Mouse (Mus musculus): ENCODE measurements around the gene Trappc2l.
"Not testable (repeated sequence)": the region's sequence is repeated elsewhere in the genome, so short reads cannot be mapped to it uniquely, and the experiment has no call there.

The Trappc2l gene

DNA sequence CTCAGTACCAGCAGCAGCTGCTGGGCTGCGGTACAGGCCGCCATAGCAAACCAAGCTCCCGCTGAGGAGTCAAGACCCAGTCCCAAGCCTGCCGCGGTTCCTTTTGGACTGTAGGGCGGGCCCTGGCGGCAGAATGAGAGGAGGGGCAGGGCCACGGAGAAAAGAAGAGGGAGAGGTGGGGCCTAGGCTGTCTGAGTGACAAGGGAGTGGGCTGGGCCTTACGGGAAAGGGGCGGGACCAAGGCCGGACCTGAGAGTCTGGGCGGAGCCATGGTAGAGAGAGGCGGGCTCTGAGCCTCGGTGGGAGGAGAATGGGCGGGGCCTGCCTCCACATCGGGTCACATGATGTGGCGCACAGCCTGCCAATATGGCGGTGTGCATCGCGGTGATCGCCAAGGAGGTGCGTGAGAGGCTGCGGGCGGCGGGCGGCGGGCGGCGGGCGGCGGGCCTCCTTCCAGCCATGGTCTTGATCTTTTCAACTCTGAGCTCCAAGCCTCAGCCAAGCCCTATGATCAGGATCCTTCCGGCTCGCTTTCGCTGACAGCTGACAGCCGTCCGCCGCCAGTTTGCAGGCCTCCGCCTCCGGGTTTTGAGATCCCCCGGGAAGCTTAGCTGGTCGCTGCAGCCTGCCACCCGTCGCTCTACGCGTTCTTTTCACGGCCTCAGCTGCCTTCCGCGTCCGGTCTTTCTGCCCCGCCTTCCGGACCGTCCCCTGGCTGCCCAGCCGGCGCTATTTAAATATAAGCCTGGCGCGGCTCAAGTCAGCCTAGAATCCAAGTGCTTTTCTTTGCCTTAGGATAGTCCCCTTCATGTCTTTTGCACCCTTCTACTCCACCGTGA is at the start of gene Trappc2l, which contains the start of gene Galns:
TSS of gene Trappc2l (plus strand) at position 346 of the 839 bp plus-strand sequence.
TSS of gene Galns (minus strand) at position 169 of the 839 bp plus-strand sequence.
- in situ Hi-C loops (cut with MboI; ENCODE audit: low sequenced_read_pairs): no loop called here

DNA sequence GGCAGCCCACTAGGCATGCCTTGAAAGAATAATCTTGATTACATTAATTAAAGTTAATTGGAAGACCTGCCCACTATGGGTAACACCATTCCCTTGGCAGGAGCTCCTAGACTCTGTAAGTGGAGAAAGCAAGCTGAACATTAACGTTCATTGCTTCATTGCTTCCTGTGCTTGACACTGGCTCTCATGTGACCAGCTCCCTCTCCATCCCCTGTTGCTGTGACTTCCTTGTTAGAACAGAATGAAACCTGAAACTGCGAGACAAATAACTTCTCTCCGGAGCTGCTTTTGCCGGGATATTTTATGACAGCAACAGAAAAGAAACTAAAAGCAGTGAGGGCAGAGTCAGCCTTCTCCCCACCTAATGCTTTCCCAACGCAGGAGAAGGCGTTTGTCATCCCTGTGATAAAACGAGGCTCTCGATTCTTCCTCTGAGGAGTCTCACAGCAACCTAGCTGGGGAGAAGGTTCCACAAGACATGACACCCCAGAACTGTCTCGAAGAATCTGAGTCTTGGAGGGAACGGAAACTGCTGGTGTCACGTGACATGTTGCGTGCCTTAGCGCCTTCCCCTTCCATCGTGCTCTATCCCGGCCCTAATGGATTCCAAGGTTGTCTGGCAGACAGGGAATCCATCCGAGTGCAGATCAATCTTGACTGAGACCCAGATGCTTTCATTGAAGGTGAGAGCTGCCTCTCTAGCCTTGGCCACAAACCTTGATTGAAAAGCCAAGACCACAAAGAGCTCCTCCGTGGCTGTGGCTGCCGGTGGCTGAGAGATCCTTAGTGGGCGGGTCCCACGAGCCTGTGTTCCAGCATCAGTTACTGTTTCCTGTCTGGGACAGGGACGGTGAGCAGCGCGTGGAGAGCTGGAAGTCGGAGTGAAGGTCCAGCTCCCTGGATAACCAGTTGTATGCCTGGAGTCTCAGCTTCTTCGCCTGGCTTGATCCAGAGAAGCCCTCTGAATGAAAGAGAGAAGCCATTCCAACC is 46.8 kb upstream of the Trappc2l start:
- in situ Hi-C loops (cut with MboI; ENCODE audit: low sequenced_read_pairs): no loop called here

DNA sequence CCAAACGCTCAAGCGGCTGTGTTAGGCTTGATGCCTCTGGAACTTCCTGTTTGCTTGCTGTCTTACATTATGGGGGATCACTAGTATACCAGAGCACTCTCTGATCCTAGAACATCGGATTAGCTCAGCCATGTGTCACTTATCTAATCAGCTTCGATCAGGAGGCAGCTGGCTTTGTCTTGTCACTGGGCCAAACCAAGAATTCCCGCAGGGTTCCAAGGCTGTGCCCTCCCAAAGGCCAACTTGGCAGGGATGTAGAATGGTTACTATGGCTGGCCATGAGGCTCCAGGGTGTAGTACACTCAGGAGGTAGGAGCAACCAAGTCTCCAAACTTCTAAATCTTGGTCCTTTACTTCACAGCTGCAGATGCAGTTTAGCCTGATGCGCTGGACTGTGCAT is 44.7 kb upstream of the Trappc2l start:
- in situ Hi-C loops (cut with MboI; ENCODE audit: low sequenced_read_pairs): no loop called here

DNA sequence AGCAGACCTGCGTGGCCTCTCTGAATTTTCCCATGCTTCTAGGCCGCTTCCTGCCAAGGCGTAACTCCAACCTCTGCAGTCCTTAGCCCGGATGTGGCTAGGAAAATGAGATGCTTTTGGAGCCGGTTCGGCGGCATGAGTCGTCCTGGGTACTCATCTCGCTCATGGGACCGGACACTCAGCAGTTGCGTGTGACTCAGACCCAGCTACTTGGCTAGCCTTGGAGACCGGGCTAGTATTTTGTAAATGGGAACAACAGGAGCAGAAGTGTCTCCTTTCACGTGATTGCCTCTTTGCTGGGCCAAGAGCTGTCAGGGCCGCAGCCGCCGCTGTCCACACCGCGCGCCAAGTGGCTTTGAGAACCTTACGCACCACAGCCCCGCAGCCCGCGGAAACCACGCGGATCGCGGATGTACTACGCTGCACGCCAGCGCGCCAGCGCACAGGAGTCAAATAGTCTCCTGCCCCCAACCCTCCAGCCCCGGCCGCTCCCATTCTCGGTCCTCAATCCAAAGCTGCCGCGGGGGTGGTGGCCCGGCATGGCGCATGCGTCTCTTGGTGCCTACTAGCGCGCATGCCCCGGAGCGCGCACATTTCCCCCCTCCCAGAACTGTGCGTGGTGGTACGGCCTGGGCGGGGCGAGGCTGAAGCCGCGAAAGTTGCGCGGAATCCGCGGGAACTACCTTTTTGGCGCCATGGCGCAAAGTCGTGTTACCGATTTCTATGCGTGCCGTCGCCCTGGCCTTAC is 43.9 kb upstream of the Trappc2l start, which contains the start of gene Cdt1:
TSS of gene Cdt1 (plus strand) at position 655 of the 748 bp plus-strand sequence.
- in situ Hi-C loops (cut with MboI; ENCODE audit: low sequenced_read_pairs): no loop called here

DNA sequence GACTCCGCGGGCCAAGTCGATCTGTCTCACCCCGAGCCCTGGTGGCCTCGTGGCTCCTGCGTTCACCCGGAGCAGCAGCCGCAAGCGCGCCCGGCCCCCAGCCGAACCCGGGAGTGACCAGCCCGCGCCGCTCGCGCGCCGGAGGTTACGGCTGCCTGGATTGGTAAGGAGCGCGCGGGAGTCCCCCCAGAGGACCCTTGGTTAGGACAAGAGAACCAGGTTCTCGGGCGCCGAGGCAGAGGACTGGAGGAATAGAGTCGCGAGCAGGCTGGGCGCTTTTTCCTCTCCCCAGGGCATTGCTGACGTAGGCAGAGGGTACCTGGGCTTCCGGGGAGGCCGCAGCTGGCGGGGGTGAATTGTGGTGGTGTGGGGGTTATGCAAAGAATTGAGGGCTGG is 43.3 kb upstream of the Trappc2l start:
- in situ Hi-C loops (cut with MboI; ENCODE audit: low sequenced_read_pairs): no loop called here

DNA sequence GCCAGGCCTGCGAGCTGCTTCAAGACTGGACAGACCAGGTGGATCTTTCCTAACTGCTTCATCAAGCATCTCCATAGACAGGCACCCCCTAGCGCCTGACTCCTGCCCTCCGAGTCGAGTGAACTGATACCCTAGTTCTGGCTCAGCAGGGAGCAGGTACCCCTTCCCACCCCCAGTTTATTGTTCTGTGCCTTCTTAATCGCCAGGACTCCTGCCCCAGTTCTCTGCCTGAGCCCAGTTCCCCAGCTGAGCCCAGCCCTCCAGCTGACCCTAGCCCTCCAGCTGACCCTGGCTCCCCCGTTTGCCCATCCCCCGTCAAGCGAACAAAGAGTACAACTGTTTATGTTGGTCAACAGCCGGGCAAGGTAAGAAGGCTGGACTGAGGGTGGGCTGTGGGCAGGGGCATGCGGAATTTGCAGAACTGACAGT is 42.5 kb upstream of the Trappc2l start:
- in situ Hi-C loops (cut with MboI; ENCODE audit: low sequenced_read_pairs): no loop called here

- in situ Hi-C loops (cut with MboI; ENCODE audit: low sequenced_read_pairs): no loop called here
Observed at GRCm38 (mm10) chr8:122569329-122569728, 42.1 kb upstream of the Trappc2l start.

GRCm38 (mm10) chr8:122569996-122570395 is 41.4 kb upstream of the Trappc2l start:
- in situ Hi-C loops (cut with MboI; ENCODE audit: low sequenced_read_pairs): no loop called here

GRCm38 (mm10) chr8:122571153-122571552 is 40.3 kb upstream of the Trappc2l start:
- in situ Hi-C loops (cut with MboI; ENCODE audit: low sequenced_read_pairs): no loop called here

DNA sequence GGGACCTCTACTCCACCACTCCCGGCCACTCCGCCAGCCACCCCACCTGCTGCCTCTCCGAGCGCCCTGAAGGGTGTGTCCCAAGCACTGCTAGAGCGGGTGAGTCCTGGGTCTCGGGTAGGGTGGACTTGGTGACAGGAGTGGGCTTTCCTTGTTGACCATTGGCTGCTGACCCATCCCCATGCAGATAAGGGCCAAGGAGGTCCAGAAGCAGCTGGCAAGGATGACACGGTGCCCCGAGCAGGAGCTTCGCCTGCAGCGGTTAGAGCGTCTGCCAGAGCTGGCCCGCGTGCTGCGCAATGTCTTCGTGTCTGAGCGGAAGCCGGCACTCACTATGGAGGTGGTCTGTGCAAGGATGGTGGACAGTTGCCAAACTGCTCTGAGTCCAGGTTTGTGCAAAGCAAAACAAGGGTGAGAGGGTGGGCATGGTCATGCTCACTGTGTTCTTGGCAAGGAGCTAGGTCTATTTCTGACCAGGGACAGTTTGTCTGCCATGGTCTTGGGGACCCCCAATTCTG is 39.6 kb upstream of the Trappc2l start:
- in situ Hi-C loops (cut with MboI; ENCODE audit: low sequenced_read_pairs): no loop called here

DNA sequence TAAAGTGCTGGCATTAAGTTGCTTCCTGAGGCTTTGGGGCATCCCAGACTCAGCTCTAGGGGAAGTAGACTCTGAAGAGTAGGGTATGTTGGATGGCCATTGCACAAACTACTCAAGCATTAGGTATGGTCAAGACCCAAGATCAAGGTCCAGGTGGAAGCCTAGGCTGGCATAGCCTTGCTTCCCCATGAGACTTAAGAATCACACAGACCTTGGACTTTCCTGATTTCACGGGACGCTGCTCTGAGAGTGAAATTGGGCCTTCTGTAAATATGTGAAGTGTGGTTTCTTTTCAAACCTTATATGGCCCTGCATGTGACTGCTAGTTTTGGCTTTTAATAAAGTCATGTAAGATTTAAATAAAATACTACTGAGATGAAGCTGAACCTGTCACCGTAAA is 38.7 kb upstream of the Trappc2l start:
- in situ Hi-C loops (cut with MboI; ENCODE audit: low sequenced_read_pairs): no loop called here

GRCm38 (mm10) chr8:122573176-122573575 is 38.3 kb upstream of the Trappc2l start:
- in situ Hi-C loops (cut with MboI; ENCODE audit: low sequenced_read_pairs): not testable (repeated sequence)

- in situ Hi-C loops (cut with MboI; ENCODE audit: low sequenced_read_pairs): no loop called here
Observed at GRCm38 (mm10) chr8:122573577-122573976, 37.9 kb upstream of the Trappc2l start.

GRCm38 (mm10) chr8:122574264-122574663 is 37.2 kb upstream of the Trappc2l start:
- in situ Hi-C loops (cut with MboI; ENCODE audit: low sequenced_read_pairs): no loop called here

DNA sequence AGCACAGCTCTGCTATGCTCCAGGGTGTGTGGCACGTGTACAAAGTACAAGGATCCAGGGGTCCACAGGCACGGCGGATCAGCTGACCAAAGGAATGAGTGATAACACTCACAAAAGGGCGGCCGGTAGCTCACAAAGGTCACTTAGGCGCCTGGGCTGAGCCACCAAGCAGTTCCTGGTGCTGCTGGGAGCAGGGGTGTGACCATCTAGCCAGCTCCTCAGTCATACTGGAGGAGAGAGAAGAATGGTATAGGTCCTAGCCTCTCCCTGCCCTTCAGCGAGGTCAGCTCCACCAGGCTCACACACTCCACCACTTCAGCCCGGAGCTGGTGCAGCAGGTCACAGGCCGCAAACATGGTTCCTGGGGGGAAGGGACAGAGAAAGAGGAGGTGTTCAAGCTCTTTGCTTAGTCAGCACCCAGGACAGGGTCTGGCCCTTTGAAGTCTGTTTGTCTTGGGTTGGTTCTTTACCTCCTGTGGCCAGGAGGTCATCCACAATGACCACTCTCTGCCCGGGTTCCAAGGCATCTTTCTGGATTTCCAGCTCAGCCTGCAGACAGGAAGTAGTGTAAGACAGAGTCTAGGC is 36.7 kb upstream of the Trappc2l start:
- in situ Hi-C loops (cut with MboI; ENCODE audit: low sequenced_read_pairs): no loop called here

GRCm38 (mm10) chr8:122575286-122575685 is 36.2 kb upstream of the Trappc2l start:
- in situ Hi-C loops (cut with MboI; ENCODE audit: low sequenced_read_pairs): no loop called here

- in situ Hi-C loops (cut with MboI; ENCODE audit: low sequenced_read_pairs): no loop called here
Observed at GRCm38 (mm10) chr8:122575735-122576647, 35.4 kb upstream of the Trappc2l start.

DNA sequence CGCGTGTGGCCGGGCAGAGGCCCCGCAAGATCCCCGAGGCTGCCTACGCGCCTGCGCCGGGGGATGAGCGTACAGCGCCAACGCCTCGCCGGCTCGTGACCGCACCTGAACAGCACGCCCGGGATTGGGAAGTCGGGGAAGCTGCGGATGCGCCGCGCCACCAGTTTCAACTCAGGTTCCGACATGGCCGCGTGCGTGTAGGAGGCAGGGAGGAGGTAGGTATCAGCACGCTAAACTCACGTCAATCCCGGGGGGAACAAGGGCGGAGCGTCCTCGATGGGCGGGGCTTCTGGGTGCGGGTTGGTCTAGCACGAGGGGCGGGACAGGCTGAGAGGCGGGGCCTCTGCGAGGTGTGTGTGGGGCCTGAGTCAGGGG is 34.8 kb upstream of the Trappc2l start, which contains the start of gene Aprt:
TSS of gene Aprt (minus strand) at position 262 of the 375 bp plus-strand sequence.
- in situ Hi-C loops (cut with MboI; ENCODE audit: low sequenced_read_pairs): no loop called here

DNA sequence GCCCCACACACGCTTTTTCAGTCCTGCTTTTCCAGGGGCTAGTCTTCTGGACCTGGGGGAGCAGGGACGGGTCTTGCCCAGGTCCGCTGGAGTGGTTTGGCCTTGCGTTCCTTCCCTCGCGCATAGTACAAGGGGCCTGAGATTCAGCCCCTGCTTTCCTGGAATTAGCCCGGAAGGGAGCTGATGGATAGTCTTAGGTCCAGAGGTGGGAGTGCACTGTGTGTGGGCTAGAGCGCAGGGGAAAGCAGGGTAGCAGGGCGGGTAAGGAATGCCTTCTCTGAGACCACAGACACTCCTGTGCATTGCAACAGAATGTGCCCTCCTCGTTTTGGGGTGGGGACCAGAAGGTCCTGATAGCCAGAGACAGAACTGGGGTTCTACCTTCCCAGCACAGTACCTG is 34.3 kb upstream of the Trappc2l start:
- in situ Hi-C loops (cut with MboI; ENCODE audit: low sequenced_read_pairs): no loop called here

All from CH12F3 (cell line).